Mouse (Mus musculus): ENCODE measurements around the gene Olfr141. TPM values are rescaled to one million over a fixed set of nuclear protein-coding genes. Genes with fewer than 3 reads are reported as not detected.

The Olfr141 gene
- not detected for polyA plus RNA-seq (2017; shearing (Covaris generic))

DNA sequence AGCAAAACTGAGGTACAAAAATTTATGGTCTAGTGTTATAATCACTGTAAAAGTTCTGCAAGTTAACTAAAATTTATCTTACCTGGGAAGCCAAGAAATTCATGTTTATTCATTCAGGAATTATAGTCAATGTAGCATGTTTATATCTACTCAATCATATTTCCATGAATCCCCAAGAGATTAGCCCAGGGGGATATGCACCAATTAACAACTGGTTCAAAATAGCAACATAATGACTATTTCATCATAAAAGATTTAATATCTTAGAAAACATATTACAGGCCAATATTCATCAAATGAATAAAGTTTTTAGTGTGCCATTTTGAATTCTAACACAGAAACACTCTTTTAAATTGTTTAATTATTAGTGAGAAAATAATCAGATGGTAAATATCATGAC, at the start of gene Olfr141:
Olfr141 (minus strand) TSS at position 101 of the 400 bp plus-strand sequence.

DNA sequence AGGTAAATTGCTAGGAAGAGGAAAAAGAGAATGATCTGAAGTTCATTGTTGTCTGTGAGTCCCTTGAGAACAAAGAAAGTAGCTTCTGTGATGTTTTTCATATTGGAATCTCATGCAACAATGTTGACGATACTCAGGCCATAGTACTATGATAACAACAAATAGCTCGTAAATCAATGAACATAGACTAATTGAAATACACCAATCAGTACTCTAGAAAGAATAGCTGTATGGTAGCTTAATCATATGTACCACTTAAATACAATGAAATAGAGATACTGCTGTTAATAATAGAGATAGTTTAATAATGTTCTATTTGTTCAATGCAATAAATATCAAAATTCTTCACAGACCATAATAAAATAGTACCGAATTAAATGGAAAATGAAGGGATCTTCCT, 41.8 kb upstream of the Olfr141 start, which contains the start of gene Olfr1095:
Olfr1095 (minus strand) TSS at position 101 of the 400 bp plus-strand sequence.

DNA sequence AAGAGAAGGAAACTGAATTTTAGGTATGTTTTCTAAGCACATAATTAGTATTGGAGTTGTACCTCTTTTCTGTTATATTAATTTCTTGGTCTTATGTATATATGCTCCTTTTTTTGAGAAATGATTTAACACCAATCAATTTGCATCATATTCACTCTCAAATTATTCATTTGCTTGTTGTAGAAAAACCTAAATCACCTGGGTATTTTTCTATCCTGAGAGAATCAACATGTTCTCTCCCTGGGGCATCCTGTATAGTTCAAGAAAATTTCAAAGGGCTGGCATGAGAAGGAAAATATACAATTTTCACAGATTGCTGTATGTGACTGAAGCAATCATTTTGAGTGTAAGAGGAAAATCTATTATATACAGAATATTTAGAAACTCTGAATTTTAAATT, 14.5 kb upstream of the Olfr141 start, which contains the start of gene Olfr1094:
Olfr1094 (plus strand) TSS at position 301 of the 400 bp plus-strand sequence.

DNA sequence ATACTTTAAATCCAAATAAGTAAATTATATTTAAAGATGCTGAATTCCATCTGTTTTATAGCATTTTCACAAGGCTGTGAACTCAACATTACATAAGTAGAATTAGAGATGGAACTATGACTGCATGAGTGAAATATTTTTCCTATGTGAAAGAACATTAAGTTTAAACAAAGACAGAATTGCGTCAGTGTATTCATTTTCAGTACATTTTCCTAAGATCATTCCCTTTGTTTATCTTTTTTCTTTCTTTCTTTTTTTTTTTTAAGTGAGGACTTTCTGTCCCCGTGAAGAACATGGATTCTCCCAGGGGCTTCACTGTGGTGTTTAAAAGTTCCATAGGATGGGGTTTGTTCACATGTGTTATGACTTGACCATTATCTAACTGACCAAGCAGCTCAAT, 27.6 kb downstream of the Olfr141 start, which contains the start of gene Olfr1093:
Olfr1093 (plus strand) TSS at position 301 of the 400 bp plus-strand sequence.

DNA sequence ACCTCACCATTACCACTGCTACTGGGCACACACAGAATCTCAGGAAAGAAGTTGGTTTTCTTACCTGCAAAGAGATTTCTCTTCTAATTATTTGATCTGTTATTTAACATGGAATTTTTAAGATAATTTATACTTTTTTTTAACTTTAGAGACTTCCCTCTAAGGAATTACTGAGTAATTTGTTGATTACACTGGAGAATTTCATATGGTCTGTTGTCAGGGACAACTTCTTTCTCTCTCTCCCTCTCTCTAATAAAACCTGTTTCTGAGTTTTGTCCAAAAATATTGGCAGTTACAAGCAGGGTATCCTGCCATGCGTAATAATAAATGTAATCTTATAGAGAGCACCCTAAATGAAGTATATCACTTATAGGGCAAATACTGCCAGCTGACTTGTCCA, 50.9 kb downstream of the Olfr141 start, which contains the start of gene Olfr1090:
Olfr1090 (minus strand) TSS at position 101 of the 400 bp plus-strand sequence.

Other genes starting within 250 kb of the Olfr141 start
- not detected for gene Olfr1082, start 211.1 kb downstream of the Olfr141 start, polyA plus RNA-seq (2017; shearing (Covaris generic))
- gene Olfr1084, start 170.3 kb downstream of the Olfr141 start, polyA plus RNA-seq (2017; shearing (Covaris generic)), result not detected
- not detected for gene Olfr1085, start 148.0 kb downstream of the Olfr141 start, polyA plus RNA-seq (2017; shearing (Covaris generic))
- not detected for gene Olfr1086, start 129.9 kb downstream of the Olfr141 start, polyA plus RNA-seq (2017; shearing (Covaris generic))
- not detected for gene Olfr1087, start 111.6 kb downstream of the Olfr141 start, polyA plus RNA-seq (2017; shearing (Covaris generic))
- not detected for gene Olfr1089, start 76.3 kb downstream of the Olfr141 start, polyA plus RNA-seq (2017; shearing (Covaris generic))
- under 1 TPM in 1 of 2 experiments, not detected in 1; 0.56 TPM for gene Olfr1090, start 51.0 kb downstream of the Olfr141 start, polyA plus RNA-seq (2017; shearing (Covaris generic))
- gene Olfr1093, start 27.5 kb downstream of the Olfr141 start, polyA plus RNA-seq (2017; shearing (Covaris generic)), result not detected
- gene Olfr1094, start 14.6 kb upstream of the Olfr141 start, polyA plus RNA-seq (2017; shearing (Covaris generic)), result not detected
- under 1 TPM in 1 of 2 experiments, not detected in 1; 0.57 TPM for gene Olfr1095, start 41.7 kb upstream of the Olfr141 start, polyA plus RNA-seq (2017; shearing (Covaris generic))
- under 1 TPM; 0.04 to 0.28 TPM for gene Gm13723, start 64.8 kb upstream of the Olfr141 start, polyA plus RNA-seq (2017; shearing (Covaris generic))
- under 1 TPM in 1 of 2 experiments, not detected in 1; 0.17 TPM for gene Olfr1097, start 82.2 kb upstream of the Olfr141 start, polyA plus RNA-seq (2017; shearing (Covaris generic))
- under 1 TPM in 1 of 2 experiments, not detected in 1; 0.37 TPM for gene Olfr1098, start 114.5 kb upstream of the Olfr141 start, polyA plus RNA-seq (2017; shearing (Covaris generic))
- not detected for gene Olfr1099, start 150.7 kb upstream of the Olfr141 start, polyA plus RNA-seq (2017; shearing (Covaris generic))
- gene Olfr1100, start 169.9 kb upstream of the Olfr141 start, polyA plus RNA-seq (2017; shearing (Covaris generic)), result not detected
- gene Olfr1101, start 181.2 kb upstream of the Olfr141 start, polyA plus RNA-seq (2017; shearing (Covaris generic)), result not detected
- gene Olfr1102, start 188.4 kb upstream of the Olfr141 start, polyA plus RNA-seq (2017; shearing (Covaris generic)), result not detected
- not detected for gene Olfr1104, start 217.1 kb upstream of the Olfr141 start, polyA plus RNA-seq (2017; shearing (Covaris generic))
- gene Olfr1105, start 226.5 kb upstream of the Olfr141 start, polyA plus RNA-seq (2017; shearing (Covaris generic)), result under 1 TPM; 0.11 TPM
- gene Olfr1106, start 242.3 kb upstream of the Olfr141 start, polyA plus RNA-seq (2017; shearing (Covaris generic)), result under 1 TPM in 1 of 2 experiments, not detected in 1; 0.18 TPM

All from activated CD4-positive, CD25-positive, alpha-beta regulatory T cell (primary cell).